Mouse (Mus musculus) NIH3T3 (cell line): ENCODE results near the gene Nisch.
A peak's percentile ranks its signal among the peaks of the same experiment; 100 is the strongest.

Source experiments
- DNase-seq: peaks from one replicate; pipeline ENCODE4 v3.0.0-alpha.2; 2012; ENCODE audit warnings: low read depth

Nisch gene

GRCm38 (mm10) chr14:31216846-31217245 is at the start of gene Nisch:
Nisch (minus strand) TSS chr14:31216946.
- DNase-seq = no peak

- DNase-seq = no peak
These were observed 44.2 kb upstream of the Nisch start for GRCm38 (mm10) chr14:31260932-31261331.

GRCm38 (mm10) chr14:31260374-31260773 is 43.6 kb upstream of the Nisch start:
- DNase-seq = no peak

GRCm38 (mm10) chr14:31258476-31259050 is 41.8 kb upstream of the Nisch start:
- no peak for DNase-seq

GRCm38 (mm10) chr14:31252091-31252490 is 35.3 kb upstream of the Nisch start:
- DNase-seq = no peak

GRCm38 (mm10) chr14:31251626-31252025 is 34.9 kb upstream of the Nisch start:
- DNase-seq = no peak

- peak; percentile 97 for DNase-seq
These were observed 34.4 kb upstream of the Nisch start, which contains the start of the genes Phf7 and Bap1 for GRCm38 (mm10) chr14:31251084-31251604. Phf7 (minus strand) TSS chr14:31251317. Bap1 (plus strand) TSS chr14:31251450.

GRCm38 (mm10) chr14:31250222-31251083 is 33.7 kb upstream of the Nisch start:
- DNase-seq = no peak

GRCm38 (mm10) chr14:31248396-31248795 is 31.6 kb upstream of the Nisch start:
- no peak for DNase-seq

GRCm38 (mm10) chr14:31245946-31246345 is 29.2 kb upstream of the Nisch start:
- peak; percentile 37 for DNase-seq

- no peak for DNase-seq
These were observed 28.0 kb upstream of the Nisch start for GRCm38 (mm10) chr14:31244777-31245176.

- no peak for DNase-seq
These were observed 23.8 kb upstream of the Nisch start for GRCm38 (mm10) chr14:31240528-31240927.

GRCm38 (mm10) chr14:31237101-31237882 is 20.5 kb upstream of the Nisch start:
- DNase-seq = peak; percentile 66

- peak; percentile 90 for DNase-seq
These were observed 17.3 kb upstream of the Nisch start for GRCm38 (mm10) chr14:31233996-31234591.

GRCm38 (mm10) chr14:31233070-31233995 is 16.6 kb upstream of the Nisch start:
- DNase-seq = no peak

- no peak for DNase-seq
These were observed 15.8 kb upstream of the Nisch start for GRCm38 (mm10) chr14:31232404-31233069.

- no peak for DNase-seq
These were observed 13.7 kb upstream of the Nisch start for GRCm38 (mm10) chr14:31230442-31230841.

GRCm38 (mm10) chr14:31228234-31228633 is 11.5 kb upstream of the Nisch start:
- no peak for DNase-seq

- peak; percentile 70 for DNase-seq
These were observed 10.2 kb upstream of the Nisch start for GRCm38 (mm10) chr14:31226978-31227377.

GRCm38 (mm10) chr14:31217666-31218065 is 920 bp upstream of the Nisch start, which contains the start of gene Sema3g:
Sema3g (plus strand) TSS chr14:31217860.
- DNase-seq = peak; percentile 47
